Mouse (Mus musculus) B cell, adult (primary cell): ENCODE results near the gene Thbs3. TPM values are rescaled to one million over a fixed set of nuclear protein-coding genes. Genes with fewer than 3 reads are reported as not detected.

Source experiments
- total RNA-seq: library from RNA; stranded (reverse); gene quantifications from 4 replicates; pipeline ENCODE4 v1.2.4, GENCODE M21; 2023; ENCODE audit not compliant: inconsistent age

Gene Thbs3
- 7.6 to 14.7 TPM (median 8.8 TPM) in 4 replicates for total RNA-seq

DNA sequence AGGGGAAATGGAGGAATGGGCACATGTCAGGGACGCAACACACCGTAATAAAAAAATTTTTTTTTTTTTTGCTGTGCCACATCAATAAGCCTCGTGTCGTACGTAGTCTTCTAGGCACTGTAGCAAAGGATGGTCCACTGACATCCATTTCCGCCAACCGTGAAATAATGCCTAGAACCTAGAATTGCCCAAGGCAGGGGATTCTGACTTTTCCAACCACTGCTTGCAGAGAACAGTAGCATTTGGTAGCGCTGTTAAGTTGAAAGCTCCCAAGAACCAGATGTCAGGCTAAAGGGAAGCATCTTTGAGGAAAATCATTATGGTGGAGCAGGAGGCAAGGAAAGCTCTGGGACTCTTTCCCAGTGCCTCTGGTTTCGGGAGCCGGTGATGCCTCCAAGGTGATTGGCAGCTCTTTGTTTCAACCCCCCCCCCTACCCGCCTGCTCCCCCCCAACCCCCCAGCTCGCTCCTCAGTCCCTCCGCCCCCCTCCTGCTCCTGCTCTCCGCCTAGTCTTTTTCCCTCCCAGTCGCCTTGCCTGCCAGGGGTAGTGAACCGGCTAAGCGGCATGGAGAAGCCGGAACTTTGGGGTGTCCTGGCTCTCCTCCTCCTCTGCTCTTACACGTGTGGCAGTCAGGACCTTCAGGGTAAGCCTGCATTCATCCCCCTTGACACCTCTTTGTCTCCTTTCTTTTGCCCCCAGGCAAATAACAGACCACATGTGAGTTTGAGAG is at the start of gene Thbs3:
Thbs3 (plus strand) TSS at position 500 of the 731 bp plus-strand sequence.

DNA sequence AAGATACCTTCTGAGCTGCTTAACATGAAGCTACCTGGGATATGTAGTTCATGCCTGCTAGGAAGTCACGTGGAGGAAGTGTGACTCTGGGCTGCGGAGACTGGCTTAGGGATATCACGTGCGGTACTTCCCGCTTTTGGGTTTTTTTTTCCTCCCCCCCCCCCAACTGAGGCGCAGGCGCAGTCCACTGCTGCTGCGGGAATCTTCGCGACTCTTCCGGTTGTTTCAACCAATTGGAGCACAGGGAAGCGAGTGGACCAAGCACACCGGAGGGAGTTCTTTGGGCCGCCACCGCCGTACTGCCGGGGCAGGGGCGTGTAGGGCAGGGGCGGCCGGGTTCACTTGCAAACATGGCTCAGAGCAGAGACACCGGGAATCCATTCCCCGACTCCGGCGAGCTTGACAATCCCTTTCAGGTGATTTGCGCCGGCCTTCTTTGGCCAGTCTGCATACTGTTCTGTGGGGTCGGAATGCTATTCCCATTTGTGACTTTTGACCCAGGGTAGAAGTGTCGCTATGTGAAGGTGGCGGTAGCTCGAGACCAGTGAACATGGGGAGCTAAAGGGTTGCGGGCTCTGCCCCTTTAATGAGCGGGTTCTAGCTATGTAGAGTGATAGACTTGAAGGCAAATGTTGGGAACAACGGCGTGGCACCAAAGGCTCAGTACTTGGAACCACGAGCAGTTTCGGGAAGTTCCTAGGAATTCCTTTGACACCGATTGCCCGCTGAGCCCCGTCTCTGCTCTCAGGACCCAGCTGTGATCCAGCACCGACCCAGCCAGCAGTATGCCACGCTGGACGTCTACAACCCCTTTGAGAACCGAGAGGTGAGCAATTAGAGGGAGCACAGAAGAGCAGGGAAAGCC is 37.5 kb upstream of the Thbs3 start, which contains the start of gene Scamp3:
Scamp3 (plus strand) TSS at position 232 of the 865 bp plus-strand sequence.

DNA sequence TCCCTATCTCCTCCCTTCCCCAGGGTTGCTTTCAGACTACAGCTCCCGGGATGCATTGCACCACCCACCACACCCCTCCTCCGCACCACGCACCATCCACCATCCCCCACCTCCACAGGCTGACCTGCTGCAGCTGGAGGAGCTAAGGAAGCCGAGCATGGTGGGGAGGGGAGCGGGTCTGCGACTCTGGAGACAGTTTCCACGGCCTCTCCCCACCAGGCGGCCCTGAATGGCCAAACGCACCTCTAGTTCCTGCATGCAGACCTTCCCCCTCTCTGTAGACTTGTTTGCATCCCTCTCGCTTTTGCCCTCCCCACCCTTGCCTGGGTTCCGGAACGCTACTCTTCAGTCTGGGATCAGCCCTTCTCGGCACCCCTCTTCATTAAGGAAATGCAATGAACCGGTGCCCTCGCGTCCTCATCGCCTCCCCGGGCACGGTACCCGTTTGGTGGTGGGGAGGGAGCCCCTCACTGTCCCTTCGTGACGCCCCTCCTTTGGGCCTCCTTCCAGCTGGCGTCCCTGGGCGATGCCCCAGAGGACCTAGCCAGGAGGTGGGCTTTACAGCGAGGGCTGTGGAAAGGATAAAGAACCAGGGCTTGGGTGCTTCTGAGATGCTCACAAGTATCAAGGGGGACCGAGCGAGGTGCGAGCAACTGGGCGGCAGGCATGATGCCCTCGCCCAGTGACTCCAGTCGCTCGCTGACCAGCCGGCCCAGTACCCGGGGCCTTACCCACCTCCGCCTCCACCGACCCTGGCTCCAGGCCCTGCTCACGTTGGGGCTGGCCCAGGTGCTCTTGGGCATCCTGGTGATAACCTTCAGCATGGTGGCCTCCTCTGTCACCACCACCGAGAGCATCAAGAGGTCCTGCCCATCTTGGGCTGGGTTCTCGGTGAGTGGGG is 31.7 kb upstream of the Thbs3 start, which contains the start of gene Fam189b:
Fam189b (plus strand) TSS at position 86 of the 901 bp plus-strand sequence.

DNA sequence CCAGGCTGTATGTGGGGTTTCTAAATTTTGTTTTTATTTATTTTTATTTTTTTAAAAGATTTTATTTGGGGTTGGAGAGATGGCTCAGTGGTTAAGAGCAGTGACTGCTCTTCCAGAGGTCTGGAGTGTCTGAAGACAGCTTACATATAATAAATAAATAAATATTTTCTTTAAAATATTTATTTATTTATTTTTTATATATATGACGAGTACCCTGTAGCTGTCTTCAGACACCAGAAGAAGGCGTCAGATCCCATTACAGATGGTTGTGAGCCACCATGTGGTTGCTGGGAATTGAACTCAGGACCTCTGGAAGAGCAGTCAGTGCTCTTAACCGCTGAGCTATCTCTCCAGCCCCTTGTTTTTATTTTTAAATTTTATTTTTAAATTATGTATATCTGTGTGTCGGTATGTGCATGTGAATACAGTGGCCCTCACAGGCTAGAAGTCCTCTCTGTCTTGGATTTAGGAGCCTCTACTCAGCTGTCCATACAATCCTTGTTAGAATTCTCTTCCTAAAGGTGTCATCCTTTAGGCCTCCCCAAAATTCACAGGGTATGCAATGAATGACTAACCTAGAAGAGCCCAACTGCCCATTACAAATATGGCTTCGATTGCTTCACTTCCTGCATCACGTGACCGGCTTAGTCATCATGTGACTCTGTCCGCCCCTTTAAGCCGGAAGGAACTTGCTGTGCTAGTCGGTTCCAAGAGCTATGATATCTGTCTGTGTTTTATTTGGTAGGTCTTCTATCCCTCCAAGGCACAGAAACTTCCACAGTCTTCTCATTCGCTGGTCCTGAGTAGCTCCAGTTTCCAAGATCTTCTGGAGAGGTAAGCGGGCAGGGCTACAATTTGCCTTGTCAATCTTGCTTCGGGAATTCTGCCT is 12.5 kb upstream of the Thbs3 start, which contains the start of gene Gba:
Gba (plus strand) TSS at position 676 of the 889 bp plus-strand sequence.

DNA sequence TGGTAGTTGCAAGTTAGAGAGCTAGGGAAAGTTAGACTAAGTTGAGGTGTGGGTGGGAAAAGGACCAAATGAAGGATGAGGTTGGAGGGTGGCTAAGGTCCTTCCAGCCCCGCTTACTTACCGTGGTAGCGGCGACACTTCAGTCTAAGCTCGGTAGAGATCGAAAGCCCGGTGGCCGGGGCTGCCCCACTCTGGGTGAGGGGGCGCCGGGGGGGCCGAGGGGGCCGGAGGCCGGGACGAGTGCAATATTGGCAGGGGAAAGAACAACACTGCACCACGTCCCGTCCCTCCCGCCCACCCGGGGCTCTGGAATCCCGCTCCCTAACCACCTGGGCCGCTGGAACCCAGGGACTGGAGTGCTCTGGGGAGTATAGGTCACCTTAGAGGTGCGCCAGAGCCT is 11.9 kb downstream of the Thbs3 start, which contains the start of gene Mtx1:
Mtx1 (minus strand) TSS at position 189 of the 400 bp plus-strand sequence.

DNA sequence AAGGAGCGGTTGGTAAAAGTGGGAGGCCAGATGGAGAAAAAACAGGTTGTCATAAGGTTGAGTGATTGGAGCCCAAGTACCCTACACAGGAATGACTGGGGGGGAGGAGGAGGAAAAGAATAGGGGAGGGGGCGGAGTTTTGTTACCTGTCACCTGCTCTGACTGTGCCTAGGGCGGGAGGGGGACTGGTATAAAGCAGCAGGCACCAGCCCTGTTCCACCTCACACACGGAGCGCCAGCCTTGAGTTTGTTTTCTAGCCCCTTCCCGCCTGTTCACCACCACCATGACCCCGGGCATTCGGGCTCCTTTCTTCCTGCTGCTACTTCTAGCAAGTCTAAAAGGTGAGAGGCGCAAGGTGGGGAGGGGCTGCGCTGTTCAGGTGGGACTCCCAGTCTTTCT is 13.9 kb downstream of the Thbs3 start, which contains the start of gene Muc1:
Muc1 (plus strand) TSS at position 222 of the 400 bp plus-strand sequence.

DNA sequence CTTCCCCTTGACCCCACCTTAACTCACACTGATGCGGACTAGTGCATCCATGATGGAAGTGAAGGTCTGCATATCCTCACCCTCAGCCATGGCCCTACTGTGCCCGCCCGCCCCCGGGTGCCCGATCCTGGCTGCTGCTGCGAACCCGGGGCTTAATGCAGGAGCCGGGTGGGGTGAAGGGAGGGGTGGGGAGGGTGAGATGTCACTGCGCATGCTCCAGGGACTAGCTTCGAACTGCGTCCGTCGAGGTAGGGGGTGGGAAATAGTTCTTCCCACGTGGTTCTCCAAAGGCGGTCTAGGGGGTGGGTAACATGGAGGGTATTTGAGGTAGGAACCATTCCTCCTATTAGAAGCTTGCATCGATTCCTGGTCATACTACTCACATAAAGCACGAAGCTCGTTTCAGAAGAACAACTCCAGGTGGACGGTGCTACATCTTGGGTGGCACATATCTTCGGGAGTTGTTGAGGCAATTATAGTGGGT is 30.8 kb downstream of the Thbs3 start, which contains the start of gene Krtcap2:
Krtcap2 (plus strand) TSS at position 279 of the 484 bp plus-strand sequence.

DNA sequence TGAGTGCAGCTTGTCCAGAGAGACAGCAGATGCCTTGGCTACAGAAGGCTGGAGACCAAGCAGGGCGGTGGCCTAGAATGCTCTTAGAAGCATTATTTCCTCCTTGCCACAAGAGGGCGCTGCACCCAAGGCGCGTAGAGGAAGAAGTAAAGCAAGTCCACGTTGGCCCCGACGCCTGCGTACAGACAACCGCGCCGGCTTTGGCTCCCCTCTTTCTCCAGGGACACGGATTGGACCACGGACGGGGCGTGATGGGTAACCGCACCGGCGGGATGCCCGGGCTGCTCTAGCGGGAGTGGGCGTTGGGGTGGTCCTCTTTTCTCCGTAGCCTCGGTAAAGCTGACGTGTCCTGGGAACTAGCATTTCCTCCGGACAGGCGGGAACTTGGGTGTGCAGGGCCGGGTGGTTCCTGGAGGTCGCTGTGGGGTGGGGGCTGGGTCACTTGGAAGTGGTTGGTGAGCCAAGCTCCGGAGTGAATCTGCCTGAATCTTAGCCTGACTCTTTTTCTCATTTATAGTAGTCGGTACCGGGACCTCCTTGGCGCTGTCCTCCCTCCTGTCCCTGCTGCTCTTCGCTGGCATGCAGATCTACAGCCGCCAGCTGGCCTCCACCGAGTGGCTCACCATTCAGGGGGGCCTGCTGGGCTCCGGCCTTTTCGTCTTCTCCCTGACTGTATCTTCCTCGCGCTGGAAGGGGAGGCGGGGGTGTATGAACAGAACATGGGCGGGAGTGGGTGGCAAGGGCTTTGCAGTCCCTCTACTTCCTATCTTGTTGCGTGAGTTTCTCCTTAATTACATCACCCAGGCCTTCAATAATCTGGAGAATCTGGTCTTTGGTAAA is 31.5 kb downstream of the Thbs3 start, which contains the start of gene Trim46:
Trim46 (minus strand) TSS at position 49 of the 840 bp plus-strand sequence.

DNA sequence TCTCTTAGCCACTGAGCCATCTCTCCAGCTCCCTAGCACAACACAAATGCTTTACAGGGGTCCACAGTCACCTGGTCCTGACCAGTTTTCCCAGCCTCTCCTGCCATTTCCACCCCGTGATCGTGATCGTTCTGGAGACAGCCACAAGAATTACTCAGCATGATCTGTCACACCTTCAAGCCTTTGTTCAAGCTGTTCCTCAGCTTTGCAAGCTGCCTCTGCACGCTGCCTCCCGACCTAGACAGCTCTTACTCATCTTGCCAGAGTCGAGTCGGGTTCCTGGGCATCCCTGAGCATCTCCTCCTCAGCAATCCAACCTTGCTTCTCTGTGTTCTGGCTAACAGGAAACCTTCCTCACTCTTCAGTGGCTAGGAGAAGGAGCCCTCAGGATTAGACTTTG is 44.1 kb downstream of the Thbs3 start, which contains the start of gene Dpm3:
Dpm3 (plus strand) TSS at position 283 of the 400 bp plus-strand sequence.

DNA sequence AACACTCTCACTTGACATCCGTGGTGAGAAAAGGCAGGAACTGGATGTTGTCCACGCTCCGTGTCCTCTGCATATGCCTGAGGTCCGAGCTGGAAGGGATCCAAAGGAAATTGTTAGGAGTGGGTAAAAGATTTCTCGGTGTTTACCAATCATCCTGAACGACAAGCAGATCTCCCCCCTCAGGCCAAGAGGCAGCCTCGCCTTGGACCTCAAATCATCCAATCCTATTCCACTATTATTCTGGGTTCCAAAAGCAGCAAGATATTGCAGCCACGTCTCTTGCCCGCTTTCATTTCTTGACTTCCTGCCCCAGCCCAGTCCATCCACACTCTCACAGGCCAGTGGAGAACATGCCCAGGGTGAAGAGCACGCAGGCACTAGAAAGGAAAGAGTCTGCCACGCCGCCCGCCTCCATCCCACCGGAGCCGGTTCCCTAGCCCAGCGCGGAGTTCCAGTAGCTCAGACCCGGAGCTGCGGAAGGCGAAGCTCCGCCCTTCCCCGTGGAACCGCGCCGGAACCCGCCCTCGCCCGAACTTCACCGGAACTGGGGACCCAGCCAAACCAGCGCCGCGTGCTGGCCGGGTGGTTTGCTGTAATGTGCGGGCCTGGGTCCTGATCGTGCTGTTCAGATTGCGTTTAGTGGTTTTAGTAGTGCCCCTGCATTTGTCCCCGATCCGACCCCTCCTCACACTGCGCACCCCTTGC is 55.2 kb downstream of the Thbs3 start, which contains the start of gene Slc50a1:
Slc50a1 (minus strand) TSS at position 520 of the 705 bp plus-strand sequence.

Other genes with a start within 250 kb of the Thbs3 start
- gene Rusc1, start 121.9 kb upstream of the Thbs3 start, total RNA-seq = 46.6 to 58.3 TPM (median 51.4 TPM) in 4 replicates
- not detected in 4 replicates for gene Gm43738, start 114.1 kb upstream of the Thbs3 start, total RNA-seq
- 16.5 to 21.8 TPM (median 18.6 TPM) in 4 replicates for gene Fdps, start 113.2 kb upstream of the Thbs3 start, total RNA-seq
- gene Pklr, start 79.0 kb upstream of the Thbs3 start, total RNA-seq = 0.18 TPM in 1 of 4 replicates, not detected in the others
- gene Hcn3, start 55.0 kb upstream of the Thbs3 start, total RNA-seq = 2.1 to 4.4 TPM (median 4.1 TPM) in 4 replicates
- 137 to 156 TPM (median 153 TPM) in 4 replicates for gene Clk2, start 50.4 kb upstream of the Thbs3 start, total RNA-seq
- gene Scamp3, start 37.7 kb upstream of the Thbs3 start, total RNA-seq = 106 to 112 TPM (median 108 TPM) in 4 replicates
- 14.0 to 22.6 TPM (median 17.1 TPM) in 4 replicates for gene Fam189b, start 32.0 kb upstream of the Thbs3 start, total RNA-seq
- gene Gba, start 12.3 kb upstream of the Thbs3 start, total RNA-seq = 87.6 to 95.2 TPM (median 90.4 TPM) in 4 replicates
- 208 to 228 TPM (median 213 TPM) in 4 replicates for gene Mtx1, start 11.9 kb downstream of the Thbs3 start, total RNA-seq
- 0.80 to 2.1 TPM (median 1.1 TPM) in 4 replicates for gene Muc1, start 13.9 kb downstream of the Thbs3 start, total RNA-seq
- 92.4 to 106 TPM (median 94.3 TPM) in 4 replicates for gene Krtcap2, start 30.8 kb downstream of the Thbs3 start, total RNA-seq
- 2.8 to 4.4 TPM (median 3.4 TPM) in 4 replicates for gene Trim46, start 31.1 kb downstream of the Thbs3 start, total RNA-seq
- 63.2 to 86.3 TPM (median 79.6 TPM) in 4 replicates for gene Dpm3, start 44.2 kb downstream of the Thbs3 start, total RNA-seq
- gene Slc50a1, start 55.4 kb downstream of the Thbs3 start, total RNA-seq = 136 to 155 TPM (median 153 TPM) in 4 replicates
- 0.48 to 1.5 TPM (median 0.78 TPM) in 4 replicates for gene Efna1, start 66.0 kb downstream of the Thbs3 start, total RNA-seq
- gene Efna3, start 107.8 kb downstream of the Thbs3 start, total RNA-seq = not detected in 4 replicates
- not detected in 4 replicates for gene Efna4, start 122.8 kb downstream of the Thbs3 start, total RNA-seq
- gene Adam15, start 134.8 kb downstream of the Thbs3 start, total RNA-seq = 4.5 to 7.9 TPM (median 5.5 TPM) in 4 replicates
- gene Dcst2, start 146.8 kb downstream of the Thbs3 start, total RNA-seq = not detected in 4 replicates
- not detected in 4 replicates for gene Dcst1, start 150.1 kb downstream of the Thbs3 start, total RNA-seq
- 50.9 to 68.8 TPM (median 61.8 TPM) in 4 replicates for gene Zbtb7b, start 179.6 kb downstream of the Thbs3 start, total RNA-seq
- gene Lenep, start 187.6 kb downstream of the Thbs3 start, total RNA-seq = 1.3 TPM in 1 of 4 replicates, not detected in the others
- gene Flad1, start 196.7 kb downstream of the Thbs3 start, total RNA-seq = 40.2 to 51.7 TPM (median 45.4 TPM) in 4 replicates
- gene Cks1b, start 203.2 kb downstream of the Thbs3 start, total RNA-seq = 2.9 to 5.9 TPM (median 4.7 TPM) in 4 replicates
- 86.4 to 99.2 TPM (median 94.7 TPM) in 4 replicates for gene Shc1, start 203.3 kb downstream of the Thbs3 start, total RNA-seq
- gene Pygo2, start 215.0 kb downstream of the Thbs3 start, total RNA-seq = 34.3 to 43.6 TPM (median 35.5 TPM) in 4 replicates
- 126 to 144 TPM (median 138 TPM) in 4 replicates for gene Pbxip1, start 221.5 kb downstream of the Thbs3 start, total RNA-seq
- 15.8 to 18.6 TPM (median 16.8 TPM) in 4 replicates for gene Pmvk, start 239.4 kb downstream of the Thbs3 start, total RNA-seq